Mouse (Mus musculus): ENCODE results near the gene Alox12b. TPM values are rescaled to one million over a fixed set of nuclear protein-coding genes. Genes with fewer than 3 reads are reported as not detected.

Gene Alox12b
- total and polyA plus RNA-seq, 3 experiments, result not detected

DNA sequence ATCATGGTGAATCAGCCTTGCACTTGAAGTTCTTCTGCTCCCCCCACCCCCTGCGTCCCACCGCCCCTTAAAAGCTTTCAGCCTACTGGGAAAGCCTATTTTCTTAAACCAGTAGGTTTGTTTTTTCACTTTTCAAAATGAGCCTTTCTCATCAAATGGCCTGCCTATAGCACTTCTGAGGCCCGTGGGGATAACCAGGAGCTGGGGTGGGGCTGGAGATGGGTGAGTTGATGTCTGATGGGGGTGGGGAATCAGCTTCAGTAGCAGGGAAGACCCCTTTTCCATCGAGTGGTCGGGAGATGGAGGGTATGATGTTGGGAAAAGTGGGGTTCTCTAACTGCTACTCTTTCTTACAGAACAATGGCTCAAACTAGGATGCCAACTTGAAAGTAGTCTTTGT, 39.9 kb upstream of the Alox12b start:
- Histone ChIP-seq H3K9me3 (replicated peaks; ENCODE audit: insufficient read depth, low read length) (no peaks in the 10 kb centered on the region), H3K36me3 (ENCODE audit: control insufficient read depth in 1 of 2, insufficient read depth in 2 of 2, low read length in 2 of 2) (peaks cover 0 to 9% of the 10 kb centered on the region in 2 experiments; a peak in 2 of 4 replicates), H3K9ac (ENCODE audit: control insufficient read depth, low read depth, low read length, poor library complexity, severe bottlenecking) (no peak overlapping the region), H3K27me3 (ENCODE audit: control insufficient read depth in 1 of 2, insufficient read depth in 2 of 2, low read length in 2 of 2) (no peaks in the 10 kb centered on the region), H3K79me2 (ENCODE audit: control insufficient read depth, insufficient read depth, low read length, poor library complexity) (no peaks in the 10 kb centered on the region; the same call in 1 of the 2 replicates), H3K27ac (ENCODE audit: control insufficient read depth, low read depth, low read length) (no peak overlapping the region), H3K4me3 (ENCODE audit: control insufficient read depth in 1 of 2, insufficient read depth in 1 of 2, low read depth in 2 of 2, low read length in 2 of 2) (no peak overlapping the region; a peak in 1 of 4 replicates), H3K4me1 (ENCODE audit: control insufficient read depth in 1 of 2, insufficient read depth in 2 of 2, low read length in 2 of 2) (peaks cover 0 to 14% of the 10 kb centered on the region in 2 experiments; a peak in 2 of 4 replicates)
- TF ChIP-seq ZNF384 (IDR thresholded peaks at IDR 0.05; ENCODE audit: low read depth, low read length) (no peak), RCOR1 (IDR thresholded peaks at IDR 0.05; ENCODE audit: low read depth, low read length) (no peak), TAL1 (IDR thresholded peaks at IDR 0.05; ENCODE audit: low read length) (no peak), BHLHE40 (IDR thresholded peaks at IDR 0.05; ENCODE audit: borderline replicate concordance, low read depth, low read length) (no peak), MAZ (IDR thresholded peaks at IDR 0.05; ENCODE audit: low read depth, low read length) (no peak), JUND (IDR thresholded peaks at IDR 0.05; ENCODE audit: low read depth, low read length) (no peak), ETS1 (IDR thresholded peaks at IDR 0.05; ENCODE audit: low read depth, low read length) (no peak), RAD21 (IDR thresholded peaks at IDR 0.05; ENCODE audit: low read depth, low read length) (no peak), GABPA (IDR thresholded peaks at IDR 0.05; ENCODE audit: low read depth, low read length) (no peak), SIN3A (IDR thresholded peaks at IDR 0.05; ENCODE audit: low read length) (no peak), MAFK (IDR thresholded peaks at IDR 0.05; ENCODE audit: borderline replicate concordance, low read depth, low read length) (no peak), MEF2A (IDR thresholded peaks at IDR 0.05; ENCODE audit: extremely low read depth, insufficient replicate concordance, low read depth, low read length, poor library complexity, severe bottlenecking) (no peak)
- DNase-seq (ENCODE audit: low read depth, low spot score), result peak; percentile 12

DNA sequence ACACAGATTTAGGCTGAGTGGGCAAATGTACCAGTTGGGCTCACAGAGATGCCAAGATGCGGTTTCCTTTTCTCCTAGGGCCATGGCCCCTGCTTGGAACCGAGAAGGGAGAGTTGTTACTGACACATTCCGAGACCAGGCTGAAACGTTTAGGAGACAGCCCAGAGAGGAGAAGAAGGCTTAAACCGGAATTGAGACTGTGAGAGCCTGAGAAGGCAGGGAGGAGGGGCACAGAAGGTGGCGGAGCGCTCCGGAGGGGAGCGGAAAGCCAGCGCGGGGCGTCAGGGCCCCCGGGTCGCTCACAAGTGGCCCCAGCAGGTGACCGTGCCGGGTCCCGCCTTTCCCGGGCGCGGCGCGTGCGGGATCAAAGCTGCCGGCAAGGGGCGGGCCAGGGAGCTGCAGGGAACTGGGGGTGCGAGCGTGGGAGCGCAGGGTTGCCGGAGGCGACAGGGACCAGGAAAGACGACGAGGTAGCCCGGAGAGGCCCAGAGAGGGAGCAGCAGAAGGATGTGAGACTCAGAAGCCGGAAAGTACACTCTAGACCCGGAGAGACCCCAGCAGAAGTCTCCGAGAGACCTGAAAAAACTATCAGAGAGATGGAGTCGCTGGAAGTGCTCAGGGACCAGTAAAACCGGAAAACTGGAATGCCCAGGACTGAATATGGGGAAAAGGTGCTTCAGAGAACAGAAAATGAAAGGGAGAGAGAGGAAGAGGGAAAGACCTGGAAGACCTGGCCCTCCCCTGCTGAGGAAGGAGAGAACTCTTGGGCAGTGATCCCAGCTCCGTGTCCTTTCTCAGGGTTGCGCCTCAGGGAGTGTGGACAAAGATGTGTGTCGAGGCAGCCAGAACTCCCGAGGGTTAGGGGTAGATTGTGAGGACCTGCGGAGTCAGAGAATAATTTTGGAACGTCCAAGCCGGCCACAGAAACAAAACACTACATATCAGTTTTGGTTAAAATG, 38.8 kb upstream of the Alox12b start:
- no peaks in the 10 kb centered on the region for H3K27me3 ChIP-seq (ENCODE audit: control insufficient read depth in 1 of 2, insufficient read depth in 2 of 2, low read length in 2 of 2)
- H3K36me3 ChIP-seq (ENCODE audit: control insufficient read depth in 1 of 2, insufficient read depth in 2 of 2, low read length in 2 of 2), result peaks cover 0 to 9% of the 10 kb centered on the region in 2 experiments; a peak in 2 of 4 replicates
- peak; percentile 85 for DNase-seq (ENCODE audit: low read depth, low spot score)
- H3K79me2 ChIP-seq (ENCODE audit: control insufficient read depth, insufficient read depth, low read length, poor library complexity), result no peaks in the 10 kb centered on the region; the same call in 1 of the 2 replicates
- no peaks in the 10 kb centered on the region for H3K9me3 ChIP-seq (replicated peaks; ENCODE audit: insufficient read depth, low read length)
- H3K4me3 ChIP-seq (ENCODE audit: control insufficient read depth in 1 of 2, insufficient read depth in 1 of 2, low read depth in 2 of 2, low read length in 2 of 2), result peak overlapping the region; percentile 65 to 96
- H3K9ac ChIP-seq (ENCODE audit: control insufficient read depth, low read depth, low read length, poor library complexity, severe bottlenecking), result peak overlapping the region; percentile 79
- peaks cover 0 to 14% of the 10 kb centered on the region in 2 experiments; a peak in 2 of 4 replicates for H3K4me1 ChIP-seq (ENCODE audit: control insufficient read depth in 1 of 2, insufficient read depth in 2 of 2, low read length in 2 of 2)
- H3K27ac ChIP-seq (ENCODE audit: control insufficient read depth, low read depth, low read length), result peak overlapping the region; percentile 53
- no peak for TF ChIP-seq CTCF (IDR thresholded peaks at IDR 0.05 in 2 of 3, conservative IDR thresholded peaks at IDR 0.05 in 1 of 3; ENCODE audit: control insufficient read depth in 1 of 3, insufficient read depth in 1 of 3, low read depth in 2 of 3, low read length in 3 of 3, poor library complexity in 1 of 3, severe bottlenecking in 1 of 3)
- TF ChIP-seq ZMIZ1 (IDR thresholded peaks at IDR 0.05; ENCODE audit: low read depth, low read length), result no peak
- peak; percentile 61; the same call in 1 of the 2 replicates for TF ChIP-seq MAZ (IDR thresholded peaks at IDR 0.05; ENCODE audit: low read depth, low read length)
- TF ChIP-seq TAL1 (IDR thresholded peaks at IDR 0.05; ENCODE audit: low read length), result no peak
- TF ChIP-seq KAT2A (conservative IDR thresholded peaks at IDR 0.05; ENCODE audit: low read depth, low read length), result no peak
- TF ChIP-seq JUND (IDR thresholded peaks at IDR 0.05; ENCODE audit: low read depth, low read length), result no peak
- no peak for TF ChIP-seq TBP (IDR thresholded peaks at IDR 0.05; ENCODE audit: low read depth, low read length)
- TF ChIP-seq ETS1 (IDR thresholded peaks at IDR 0.05; ENCODE audit: low read depth, low read length), result no peak
- no peak for TF ChIP-seq SMC3 (IDR thresholded peaks at IDR 0.05; ENCODE audit: low read depth, low read length)
- no peak for TF ChIP-seq GABPA (IDR thresholded peaks at IDR 0.05; ENCODE audit: low read depth, low read length)
- peak; percentile 80; the same call in 1 of the 2 replicates for TF ChIP-seq CHD1 (IDR thresholded peaks at IDR 0.05; ENCODE audit: low read depth, low read length)
- TF ChIP-seq MEF2A (IDR thresholded peaks at IDR 0.05; ENCODE audit: extremely low read depth, insufficient replicate concordance, low read depth, low read length, poor library complexity, severe bottlenecking), result no peak
- no peak for TF ChIP-seq E2F4 (IDR thresholded peaks at IDR 0.05; ENCODE audit: borderline replicate concordance, low read depth, low read length)
- no peak for TF ChIP-seq ZNF384 (IDR thresholded peaks at IDR 0.05; ENCODE audit: low read depth, low read length)
- no peak for TF ChIP-seq RCOR1 (IDR thresholded peaks at IDR 0.05; ENCODE audit: low read depth, low read length)
- 0 out of 2 replicates have a peak, but pooled peaks have one; percentile 11 for TF ChIP-seq TCF12 (IDR thresholded peaks at IDR 0.05; ENCODE audit: low read depth, low read length)
- TF ChIP-seq CHD2 (IDR thresholded peaks at IDR 0.05; ENCODE audit: low read length), result no peak
- TF ChIP-seq MAX (IDR thresholded peaks at IDR 0.05; ENCODE audit: low read length), result peak; percentile 53; the same call in 1 of the 2 replicates
- peak; percentile 57 for TF ChIP-seq SIN3A (IDR thresholded peaks at IDR 0.05; ENCODE audit: low read length)
- TF ChIP-seq NELFE (IDR thresholded peaks at IDR 0.05; ENCODE audit: low read depth, low read length), result no peak; the same call in 1 of the 2 replicates
- no peak for TF ChIP-seq MAFK (IDR thresholded peaks at IDR 0.05; ENCODE audit: borderline replicate concordance, low read depth, low read length)
- TF ChIP-seq USF1 (IDR thresholded peaks at IDR 0.05; ENCODE audit: low read depth, low read length), result no peak
- TF ChIP-seq ZC3H11A (IDR thresholded peaks at IDR 0.05; ENCODE audit: low read depth, low read length), result no peak
- no peak for TF ChIP-seq RAD21 (IDR thresholded peaks at IDR 0.05; ENCODE audit: low read depth, low read length)
- TF ChIP-seq BHLHE40 (IDR thresholded peaks at IDR 0.05; ENCODE audit: borderline replicate concordance, low read depth, low read length), result no peak; the same call in 1 of the 2 replicates
